Mouse (Mus musculus) stomach, embryonic 16.5 days (tissue): ENCODE results near the gene Ssc4d. TPM values are rescaled to one million over a fixed set of nuclear protein-coding genes. Genes with fewer than 3 reads are reported as not detected.

Experiments used
- ATAC-seq: fragments of 200-750 bp; cut with Nextera tagmentation; 2 replicates; pipeline ENCODE4 v1.8.0; 2017; ENCODE audit warnings: moderate number of reproducible peaks, moderate TSS enrichment; ENCODE audit not compliant: insufficient read depth, low FRiP score
- H3K27ac ChIP-seq: fragments of 300-500 bp; sonication (generic); 2 replicates; pipeline ENCODE4 v1.5.1; 2014; ENCODE audit warnings: low read length
- H3K27me3 ChIP-seq: fragments of 300-500 bp; sonication (generic); 2 replicates; pipeline ENCODE4 v1.6.1; 2014; ENCODE audit warnings: low read length, control low read depth, mixed read lengths; ENCODE audit not compliant: control insufficient read depth, insufficient read depth
- H3K36me3 ChIP-seq: fragments of 300-500 bp; sonication (generic); 2 replicates; pipeline ENCODE4 v1.6.1; 2014; ENCODE audit warnings: low read length; ENCODE audit not compliant: control insufficient read depth, insufficient read depth
- H3K4me1 ChIP-seq: fragments of 300-500 bp; sonication (generic); 2 replicates; pipeline ENCODE4 v1.6.1; 2014; ENCODE audit warnings: low read length, control low read depth, mixed read lengths; ENCODE audit not compliant: control insufficient read depth, insufficient read depth
- H3K4me2 ChIP-seq: fragments of 300-500 bp; sonication (generic); 2 replicates; pipeline ENCODE4 v1.6.1; 2014; ENCODE audit warnings: low read depth, low read length, mixed read lengths
- H3K4me3 ChIP-seq: fragments of 300-500 bp; sonication (generic); replicated peaks from 2 replicates; pipeline ENCODE4 v1.5.1; 2014; ENCODE audit warnings: mild to moderate bottlenecking, low read length
- H3K9ac ChIP-seq: fragments of 300-500 bp; sonication (generic); 2 replicates; pipeline ENCODE4 v1.6.1; 2014; ENCODE audit warnings: low read length
- H3K9me3 ChIP-seq: fragments of 300-500 bp; sonication (generic); replicated peaks from 2 replicates; pipeline ENCODE4 v1.6.1; 2016; ENCODE audit warnings: low read length, control low read depth; ENCODE audit not compliant: control insufficient read depth
- WGBS: fragments of 180-500 bp; shearing (Covaris S2); extraction: QIAGEN DNeasy Blood & Tissue Kit; methylation state at CpG from one replicate; pipeline ENCODE4 v1.1.7; 2014; 5-methylcytosine and 5-hydroxymethylcytosine counted together
- polyA plus RNA-seq: library from polyadenylated mRNA; unstranded; fragments of >200 nt; fragmentation: Nextera tagmentation; extraction: Ambion mirVana; gene quantifications from 2 replicates; pipeline ENCODE4 v1.2.1, GENCODE M21; 2015

Gene Ssc4d
- polyA plus RNA-seq, 1 experiment from 2014 or later = 2.9 TPM

DNA sequence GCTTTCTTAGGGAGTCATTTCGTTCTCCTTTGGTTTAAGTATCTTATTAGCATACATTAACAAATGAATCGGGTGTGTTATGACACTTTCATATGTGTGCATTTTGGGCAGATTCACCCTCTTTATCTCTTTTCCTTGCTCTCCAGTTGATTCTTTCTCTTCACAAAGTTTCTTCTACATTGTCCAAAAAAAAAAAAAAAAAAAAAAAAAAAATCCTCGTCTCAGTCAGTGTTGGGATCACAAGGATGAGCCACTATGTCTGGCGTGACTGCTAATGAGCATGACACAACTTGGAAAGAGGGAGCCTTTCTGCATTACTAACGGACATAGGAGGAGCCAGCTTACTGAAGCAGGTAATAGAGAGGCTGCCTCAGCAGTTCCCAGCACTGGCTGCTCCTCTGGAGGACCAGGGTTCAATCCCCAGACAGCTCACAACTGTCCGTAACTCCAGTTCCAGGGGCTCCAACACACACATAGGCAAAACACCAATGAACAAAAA is 10.3 kb upstream of the Ssc4d start:
- no peak for ATAC-seq
- Histone ChIP-seq H3K4me3 (no peak overlapping the region), H3K9ac (no peak overlapping the region), H3K27me3 (no peaks in the 10 kb centered on the region), H3K4me1 (no peaks in the 10 kb centered on the region), H3K27ac (no peak overlapping the region), H3K4me2 (no peak overlapping the region), H3K9me3 (no peaks in the 10 kb centered on the region), H3K36me3 (no peaks in the 10 kb centered on the region)
- WGBS = 65% methylated on average over 6 of the region's 6 CpGs

DNA sequence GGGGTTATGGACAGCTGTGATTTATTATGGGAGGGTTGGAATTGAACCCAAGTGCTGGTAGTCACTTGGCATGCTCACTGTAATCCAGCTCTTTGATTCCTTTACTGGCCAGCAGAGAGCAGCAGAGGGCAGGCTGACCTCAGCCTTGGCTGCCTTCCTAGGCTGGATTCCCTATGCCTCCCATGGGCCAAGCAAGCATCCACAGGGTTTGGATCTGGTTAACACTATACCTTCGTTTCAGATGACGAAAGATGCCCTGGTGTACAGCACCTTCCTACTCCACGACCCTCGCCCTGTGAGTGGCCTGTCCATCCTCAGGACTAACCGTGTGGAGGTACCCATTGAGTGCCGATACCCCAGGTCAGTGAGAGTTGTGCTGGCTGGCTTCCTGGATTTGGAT is 8.1 kb upstream of the Ssc4d start:
- Histone ChIP-seq H3K4me2 (no peak overlapping the region), H3K27ac (no peak overlapping the region), H3K36me3 (no peaks in the 10 kb centered on the region), H3K4me3 (no peak overlapping the region), H3K9ac (no peak overlapping the region), H3K4me1 (no peaks in the 10 kb centered on the region), H3K27me3 (no peaks in the 10 kb centered on the region), H3K9me3 (no peaks in the 10 kb centered on the region)
- 38% methylated on average over 6 of the region's 6 CpGs for WGBS
- peak; percentile 40; the same call in 1 of the 2 replicates for ATAC-seq

DNA sequence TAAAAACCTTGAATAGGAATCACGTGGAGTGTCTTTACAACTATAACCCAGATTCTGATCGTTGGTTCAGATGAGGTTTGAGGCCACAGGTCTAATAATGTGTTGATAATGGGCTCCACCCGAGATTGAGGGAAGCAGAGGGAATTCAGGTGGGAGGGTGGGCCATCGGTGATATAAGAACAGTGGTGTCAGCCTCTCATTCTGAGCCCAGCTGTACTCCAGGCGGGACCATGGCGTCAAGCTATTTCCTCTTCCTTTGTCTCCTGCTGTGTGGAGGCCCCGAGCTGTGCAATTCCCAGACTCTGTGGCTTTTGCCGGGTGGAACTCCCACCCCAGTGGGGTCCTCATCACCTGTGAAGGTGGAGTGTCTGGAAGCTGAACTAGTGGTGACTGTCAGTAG is 5.6 kb upstream of the Ssc4d start, which contains the start of gene Zp3:
Gene Zp3, plus strand, starts transcription at position 196 of the 400 bp plus-strand sequence.
- H3K4me2 ChIP-seq = no peak within 1 kb of the TSS
- no peak within 1 kb of the TSS for H3K27ac ChIP-seq
- H3K9ac ChIP-seq = no peak within 1 kb of the TSS
- H3K36me3 ChIP-seq = no peaks in the 10 kb centered on the region
- H3K4me1 ChIP-seq = no peaks in the 10 kb centered on the region
- no peaks in the 10 kb centered on the region for H3K9me3 ChIP-seq
- WGBS = 67% methylated on average over 8 of the region's 8 CpGs
- ATAC-seq = no peak
- no peaks in the 10 kb centered on the region for H3K27me3 ChIP-seq
- no peak within 1 kb of the TSS for H3K4me3 ChIP-seq

DNA sequence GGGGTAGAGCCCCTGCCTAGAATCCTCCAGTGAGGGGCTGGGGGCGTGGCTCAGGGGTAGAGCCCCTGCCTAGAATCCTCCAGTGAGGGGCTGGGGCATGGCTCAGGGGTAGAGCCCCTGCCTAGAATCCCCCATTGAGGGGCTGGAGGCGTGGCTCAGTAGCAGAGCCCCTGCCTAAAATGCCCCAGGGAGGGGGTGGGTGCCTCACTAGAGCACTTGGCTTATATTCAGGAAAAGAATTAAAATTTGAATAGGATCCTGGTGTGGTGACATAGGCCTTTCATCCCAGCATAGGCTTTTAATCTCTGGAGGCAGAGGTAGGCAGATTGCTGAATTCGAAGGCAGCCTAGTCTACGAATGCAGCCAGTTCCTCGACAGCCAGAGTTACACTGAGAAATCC is 5.0 kb upstream of the Ssc4d start:
- 72% methylated on average over 5 of the region's 5 CpGs for WGBS

DNA sequence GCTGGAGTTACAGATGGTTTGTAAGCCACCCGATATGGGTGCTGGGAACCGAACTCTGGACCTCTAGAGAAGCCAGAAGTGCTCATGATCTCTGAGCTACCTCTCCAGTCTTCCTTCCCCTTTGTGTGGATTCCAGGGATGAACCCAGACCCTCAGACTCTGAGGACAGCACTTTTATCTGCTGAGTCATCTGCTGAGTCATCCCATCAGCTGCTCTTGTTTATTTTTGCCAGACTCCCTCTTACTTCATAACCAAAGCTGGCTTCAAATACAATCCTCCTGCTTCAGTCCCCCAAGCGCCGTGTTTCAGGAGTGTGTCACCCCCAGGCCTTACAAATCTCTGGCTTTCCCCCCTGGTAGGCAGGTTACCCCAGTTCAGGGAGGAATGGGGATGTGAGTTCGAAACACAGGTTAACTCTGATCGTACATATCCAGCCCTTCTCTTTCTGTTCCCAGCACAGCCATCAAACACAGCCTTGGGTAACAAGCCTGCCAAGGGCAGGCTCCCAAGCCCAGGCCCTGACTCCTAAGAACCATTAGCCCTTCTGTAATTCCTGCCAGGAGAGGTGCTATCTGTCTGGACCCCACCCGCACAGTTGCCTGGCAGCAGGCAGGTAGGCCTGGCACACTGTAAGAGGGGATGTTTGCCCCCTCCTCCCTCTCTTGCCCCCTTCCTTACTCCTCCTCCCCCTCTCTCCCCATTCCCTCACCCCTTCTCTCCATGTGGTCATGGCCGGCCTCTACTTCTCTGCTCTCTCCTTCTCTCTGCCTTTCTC is 1.8 kb upstream of the Ssc4d start:
- Histone ChIP-seq H3K4me2 (no peak overlapping the region), H3K36me3 (no peaks in the 10 kb centered on the region), H3K27me3 (no peaks in the 10 kb centered on the region), H3K4me3 (no peak overlapping the region), H3K4me1 (no peaks in the 10 kb centered on the region), H3K9ac (no peak overlapping the region), H3K27ac (no peak overlapping the region), H3K9me3 (no peaks in the 10 kb centered on the region)
- WGBS = 87% methylated on average over 8 of the region's 8 CpGs
- no peak for ATAC-seq

More for the DNA sequence above, 5.0 kb upstream of the Ssc4d start:
- Histone ChIP-seq H3K27me3 (no peaks in the 10 kb centered on the region), H3K4me1 (no peaks in the 10 kb centered on the region), H3K4me3 (no peak overlapping the region), H3K9me3 (no peaks in the 10 kb centered on the region), H3K4me2 (no peak overlapping the region), H3K27ac (no peak overlapping the region), H3K9ac (no peak overlapping the region), H3K36me3 (no peaks in the 10 kb centered on the region)
- ATAC-seq = no peak

DNA sequence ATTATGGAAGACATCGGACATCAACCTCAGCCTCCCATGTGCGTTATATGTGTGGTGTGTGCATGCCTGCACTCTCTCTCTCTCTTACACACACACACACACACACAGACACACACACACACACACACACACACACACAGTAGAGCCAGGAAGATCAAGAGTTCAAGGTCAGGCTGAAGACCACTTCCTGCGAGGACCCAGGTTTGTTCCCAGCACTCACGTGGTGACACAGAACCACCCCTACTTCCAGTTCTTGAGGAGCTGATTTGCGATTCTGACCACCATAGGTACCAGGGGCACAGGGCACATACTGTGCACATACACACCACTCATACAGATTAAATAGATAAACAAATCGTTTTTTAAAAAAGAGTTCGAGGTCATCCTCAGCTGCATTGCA is 2.5 kb downstream of the Ssc4d start:
- no peak for ATAC-seq
- WGBS = 78% methylated on average over 7 of the region's 7 CpGs

DNA sequence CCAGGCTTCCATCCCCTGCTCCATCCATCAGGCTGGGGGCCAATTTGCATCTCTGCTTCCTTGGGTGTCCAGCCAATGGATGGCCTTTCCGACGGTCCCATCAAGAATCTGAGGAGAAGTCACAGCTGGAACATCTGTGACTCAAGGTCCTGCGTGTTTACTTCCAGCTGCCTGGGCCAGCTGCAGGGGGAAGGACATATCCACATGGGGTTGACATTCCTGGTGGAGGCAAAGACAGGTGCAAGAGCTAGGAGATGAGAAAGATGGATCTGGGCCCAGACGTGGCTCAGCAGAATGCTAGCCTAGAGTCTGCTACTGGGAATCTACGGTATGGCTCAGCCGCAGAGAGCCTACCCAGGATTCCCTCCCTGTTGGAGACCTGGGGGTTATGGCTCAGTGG is 4.1 kb downstream of the Ssc4d start:
- H3K4me1 ChIP-seq = 0 out of 2 replicates have a peak, but pooled peaks cover 4% of the 10 kb centered on the region
- no peak overlapping the region for H3K9ac ChIP-seq
- no peak overlapping the region for H3K4me2 ChIP-seq
- no peaks in the 10 kb centered on the region for H3K9me3 ChIP-seq
- 66% methylated on average over 6 of the region's 6 CpGs for WGBS
- no peak overlapping the region for H3K27ac ChIP-seq
- no peaks in the 10 kb centered on the region for H3K36me3 ChIP-seq
- H3K4me3 ChIP-seq = no peak overlapping the region
- no peak for ATAC-seq
- H3K27me3 ChIP-seq = no peaks in the 10 kb centered on the region

More for the DNA sequence above, 2.5 kb downstream of the Ssc4d start:
- H3K9me3 ChIP-seq = no peaks in the 10 kb centered on the region
- H3K36me3 ChIP-seq = no peaks in the 10 kb centered on the region
- no peaks in the 10 kb centered on the region for H3K27me3 ChIP-seq
- no peak overlapping the region for H3K4me3 ChIP-seq
- no peak overlapping the region for H3K4me2 ChIP-seq
- no peak overlapping the region for H3K27ac ChIP-seq
- H3K4me1 ChIP-seq = no peaks in the 10 kb centered on the region
- H3K9ac ChIP-seq = no peak overlapping the region

DNA sequence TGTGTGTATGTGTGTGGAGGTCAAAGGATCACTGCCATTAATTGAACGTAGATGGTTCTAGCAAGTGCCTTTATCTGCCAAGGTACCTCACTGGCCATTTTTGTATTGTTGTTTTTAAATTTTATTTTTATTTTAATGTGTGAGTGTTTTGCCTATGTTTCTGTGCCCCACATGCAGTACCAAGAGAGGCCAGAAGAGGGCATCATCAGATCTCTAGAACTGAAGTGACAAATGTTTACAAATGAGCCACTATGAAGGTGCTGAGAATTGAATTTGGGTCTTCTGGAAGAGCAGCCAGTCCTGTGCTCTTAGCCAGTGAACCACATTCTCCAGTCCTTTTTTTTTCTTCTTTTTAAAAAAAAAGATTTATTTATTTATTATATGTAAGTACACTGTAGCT is 5.5 kb downstream of the Ssc4d start:
- H3K4me1 ChIP-seq = peaks cover 7% of the 10 kb centered on the region; the same call in 1 of the 2 replicates
- no peaks in the 10 kb centered on the region for H3K36me3 ChIP-seq
- no peak overlapping the region for H3K4me3 ChIP-seq
- no peak overlapping the region for H3K9ac ChIP-seq
- no peaks in the 10 kb centered on the region for H3K27me3 ChIP-seq
- no peak for ATAC-seq
- no peaks in the 10 kb centered on the region for H3K9me3 ChIP-seq
- no peak overlapping the region for H3K4me2 ChIP-seq
- no peak overlapping the region for H3K27ac ChIP-seq
- 61% methylated on average over 1 of the region's 1 CpGs for WGBS

DNA sequence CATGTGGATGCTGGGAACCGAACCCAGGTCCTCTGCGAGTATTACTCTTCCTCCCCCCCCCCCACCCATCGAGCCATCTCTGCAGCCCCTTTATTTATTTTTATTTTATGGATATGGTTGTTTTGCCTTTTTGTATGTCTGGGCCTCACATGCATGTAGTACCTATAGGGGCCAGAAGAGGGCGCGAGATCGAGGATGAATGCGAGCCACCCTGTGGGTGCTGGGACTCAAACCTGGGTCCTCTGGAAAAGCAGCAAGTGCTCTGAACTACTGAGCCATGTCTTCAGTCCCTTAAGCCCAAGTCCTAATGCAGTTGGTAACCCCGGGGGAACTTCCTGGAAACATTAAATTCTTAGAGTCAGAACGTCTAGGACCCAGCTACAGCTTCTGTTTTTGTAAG is 7.5 kb downstream of the Ssc4d start:
- ATAC-seq = no peak
- Histone ChIP-seq H3K27me3 (no peaks in the 10 kb centered on the region), H3K4me2 (no peak overlapping the region), H3K9ac (no peak overlapping the region), H3K9me3 (no peaks in the 10 kb centered on the region), H3K4me1 (peaks cover 9% of the 10 kb centered on the region), H3K4me3 (no peak overlapping the region), H3K27ac (no peak overlapping the region), H3K36me3 (no peaks in the 10 kb centered on the region)
- 64% methylated on average over 9 of the region's 9 CpGs for WGBS
